Mouse (Mus musculus) kidney, embryonic 14.5 days (tissue): ENCODE results near the gene Asxl1. TPM values are rescaled to one million over a fixed set of nuclear protein-coding genes. Genes with fewer than 3 reads are reported as not detected.

Experiments used
- ATAC-seq: fragments of 200-750 bp; cut with Nextera tagmentation; 2 replicates; pipeline ENCODE4 v1.8.0; 2017; ENCODE audit warnings: moderate number of reproducible peaks, mild to moderate bottlenecking, moderate TSS enrichment, moderate library complexity; ENCODE audit not compliant: low FRiP score, low TSS enrichment
- H3K27ac ChIP-seq: fragments of 300-500 bp; sonication (generic); 2 replicates; pipeline ENCODE4 v1.5.1; 2014; ENCODE audit warnings: low read depth, mild to moderate bottlenecking, low read length, moderate library complexity, mixed read lengths
- H3K27me3 ChIP-seq: fragments of 300-500 bp; sonication (generic); 2 replicates; pipeline ENCODE4 v1.6.1; 2014; ENCODE audit warnings: mild to moderate bottlenecking, low read length; ENCODE audit not compliant: control insufficient read depth, insufficient read depth
- H3K36me3 ChIP-seq: fragments of 300-500 bp; sonication (generic); 2 replicates; pipeline ENCODE4 v1.6.1; 2014; ENCODE audit warnings: low read length, mixed read lengths; ENCODE audit not compliant: control insufficient read depth, insufficient read depth
- H3K4me1 ChIP-seq: fragments of 300-500 bp; sonication (generic); 2 replicates; pipeline ENCODE4 v1.6.1; 2014; ENCODE audit warnings: low read length, mixed read lengths; ENCODE audit not compliant: control insufficient read depth, insufficient read depth
- H3K4me2 ChIP-seq: fragments of 300-500 bp; sonication (generic); replicated peaks from 2 replicates; pipeline ENCODE4 v1.6.1; 2014; ENCODE audit warnings: low read depth, mild to moderate bottlenecking, low read length
- H3K4me3 ChIP-seq: fragments of 300-500 bp; sonication (generic); 2 replicates; pipeline ENCODE4 v1.5.1; 2014; ENCODE audit warnings: mild to moderate bottlenecking, low read length
- H3K9ac ChIP-seq: fragments of 300-500 bp; sonication (generic); 2 replicates; pipeline ENCODE4 v1.6.1; 2014; ENCODE audit warnings: low read depth, mild to moderate bottlenecking, low read length, moderate library complexity
- H3K9me3 ChIP-seq: fragments of 300-500 bp; sonication (generic); 2 replicates; pipeline ENCODE4 v1.6.1; 2016; ENCODE audit warnings: low read length; ENCODE audit not compliant: control insufficient read depth
- WGBS: fragments of 180-500 bp; shearing (Covaris S2); extraction: QIAGEN DNeasy Blood & Tissue Kit; methylation state at CpG from one replicate; pipeline ENCODE4 v1.1.7; 2014; 5-methylcytosine and 5-hydroxymethylcytosine counted together
- polyA plus RNA-seq: library from polyadenylated mRNA; unstranded; fragments of >200 nt; fragmentation: Nextera tagmentation; extraction: Ambion mirVana; gene quantifications from 2 replicates; pipeline ENCODE4 v1.2.1, GENCODE M21; 2014

Gene Asxl1
- polyA plus RNA-seq, 1 experiment from 2014 or later: 20.8 TPM

DNA sequence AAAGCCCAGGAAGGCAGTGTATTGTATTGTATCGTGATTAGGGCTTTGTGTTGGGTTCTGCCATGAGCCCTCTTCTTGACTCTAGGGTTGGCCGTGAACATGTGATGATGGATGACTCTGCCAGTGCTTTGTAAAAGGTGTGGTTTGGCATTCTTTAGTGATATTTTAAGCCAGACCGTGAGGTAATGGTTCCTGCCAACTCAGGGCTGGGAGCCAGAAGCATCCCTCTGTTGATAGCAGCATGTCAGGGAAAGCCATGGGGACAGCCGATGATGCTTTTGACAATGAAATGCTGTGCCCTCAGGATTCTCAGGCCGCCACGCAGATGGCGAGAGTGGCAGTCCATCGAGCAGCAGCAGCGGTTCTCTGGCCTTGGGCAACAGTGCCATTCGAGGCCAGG lies 47.4 kb downstream of the Asxl1 start:
- H3K9me3 ChIP-seq: peaks cover 3% of the 10 kb centered on the region; the same call in 1 of the 2 replicates
- H3K36me3 ChIP-seq: peaks cover 74% of the 10 kb centered on the region
- ATAC-seq: no peak
- H3K4me3 ChIP-seq: no peak overlapping the region
- H3K27me3 ChIP-seq: no peaks in the 10 kb centered on the region
- no peak overlapping the region for H3K9ac ChIP-seq
- H3K4me2 ChIP-seq: no peak overlapping the region
- WGBS: 95% methylated on average over 10 of the region's 10 CpGs
- H3K27ac ChIP-seq: no peak overlapping the region
- no peaks in the 10 kb centered on the region for H3K4me1 ChIP-seq

DNA sequence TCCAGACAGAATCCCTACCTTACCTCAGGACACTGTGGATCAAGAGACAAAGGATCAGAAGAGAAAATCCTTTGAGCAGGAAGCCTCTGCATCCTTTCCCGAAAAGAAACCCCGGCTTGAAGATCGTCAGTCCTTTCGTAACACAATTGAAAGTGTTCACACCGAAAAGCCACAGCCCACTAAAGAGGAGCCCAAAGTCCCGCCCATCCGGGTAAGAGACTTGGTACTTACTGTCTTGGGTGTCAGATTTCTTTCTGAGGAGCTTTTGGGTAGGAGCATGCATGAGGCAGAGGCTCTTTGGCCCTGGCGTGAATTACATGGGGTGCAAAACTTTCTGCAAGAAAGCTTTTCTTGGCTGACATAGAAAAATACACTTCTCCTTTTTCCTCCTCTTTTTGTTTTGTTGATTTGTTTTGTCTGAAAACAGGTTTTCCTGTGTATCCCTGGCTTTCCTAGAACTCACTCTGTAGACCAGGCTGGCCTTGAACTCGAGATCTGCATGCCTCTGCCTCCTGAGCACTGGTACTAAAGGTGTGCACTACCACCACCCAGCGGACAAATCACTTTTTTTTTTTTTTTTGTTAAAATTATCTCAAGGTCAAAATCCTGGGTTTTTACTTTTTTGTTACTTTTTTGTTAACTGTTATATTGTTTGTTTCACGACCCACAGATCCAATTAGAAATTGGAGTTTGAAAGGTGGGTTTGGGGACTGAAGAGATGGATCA lies 52.3 kb downstream of the Asxl1 start:
- H3K4me1 ChIP-seq: no peaks in the 10 kb centered on the region
- WGBS: 86% methylated on average over 11 of the region's 11 CpGs
- H3K4me2 ChIP-seq: no peak overlapping the region
- H3K9ac ChIP-seq: no peak overlapping the region
- no peaks in the 10 kb centered on the region for H3K27me3 ChIP-seq
- no peak for ATAC-seq
- no peak overlapping the region for H3K27ac ChIP-seq
- H3K36me3 ChIP-seq: peaks cover 97% of the 10 kb centered on the region
- H3K4me3 ChIP-seq: no peak overlapping the region
- H3K9me3 ChIP-seq: peaks cover 3% of the 10 kb centered on the region; the same call in 1 of the 2 replicates

DNA sequence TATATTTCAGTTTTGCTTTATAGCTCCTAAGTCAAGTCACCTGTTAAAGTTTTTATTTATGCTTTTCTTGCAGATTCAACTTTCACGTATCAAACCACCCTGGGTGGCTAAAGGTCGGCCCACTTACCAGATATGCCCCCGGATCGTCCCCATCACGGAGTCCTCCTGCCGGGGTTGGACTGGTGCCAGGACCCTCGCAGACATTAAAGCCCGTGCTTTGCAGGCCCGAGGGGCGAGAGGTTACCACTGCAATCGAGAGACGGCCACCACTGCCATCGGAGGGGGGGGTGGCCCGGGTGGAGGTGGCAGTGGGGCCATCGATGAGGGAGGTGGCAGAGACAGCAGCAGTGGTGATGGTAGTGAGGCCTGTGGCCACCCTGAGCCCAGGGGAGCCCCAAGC lies 53.5 kb downstream of the Asxl1 start:
- WGBS: 81% methylated on average over 15 of the region's 15 CpGs

DNA sequence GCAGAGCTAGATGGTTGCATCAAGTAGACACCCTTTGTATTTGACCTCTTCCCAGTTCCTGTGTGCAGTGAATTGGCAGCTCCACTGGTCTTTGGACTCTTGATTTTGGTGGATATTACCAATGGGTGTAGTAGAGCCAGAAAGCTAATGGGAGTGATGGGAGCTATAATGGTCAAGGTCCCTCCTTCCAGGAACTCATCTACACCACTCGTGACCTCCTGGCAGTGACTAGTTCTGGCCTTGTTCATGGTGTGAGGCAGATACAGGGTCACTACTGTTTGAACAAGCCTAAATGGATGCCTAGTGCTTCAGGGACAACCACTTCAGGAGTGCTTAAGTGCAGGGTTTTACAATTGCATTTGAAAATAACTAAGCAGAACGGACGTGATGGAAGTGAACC lies 58.4 kb downstream of the Asxl1 start:
- H3K9me3 ChIP-seq: no peaks in the 10 kb centered on the region
- no peak overlapping the region for H3K27ac ChIP-seq
- no peak overlapping the region for H3K4me3 ChIP-seq
- no peak for ATAC-seq
- H3K27me3 ChIP-seq: no peaks in the 10 kb centered on the region
- peaks cover 61% of the 10 kb centered on the region for H3K36me3 ChIP-seq
- H3K9ac ChIP-seq: no peak overlapping the region
- H3K4me1 ChIP-seq: no peaks in the 10 kb centered on the region
- 94% methylated on average over 3 of the region's 3 CpGs for WGBS
- no peak overlapping the region for H3K4me2 ChIP-seq

More for the DNA sequence above, 53.5 kb downstream of the Asxl1 start:
- Histone ChIP-seq H3K27ac (no peak overlapping the region), H3K9ac (no peak overlapping the region), H3K9me3 (peaks cover 3% of the 10 kb centered on the region; the same call in 1 of the 2 replicates), H3K27me3 (no peaks in the 10 kb centered on the region), H3K4me2 (no peak overlapping the region), H3K4me1 (no peaks in the 10 kb centered on the region), H3K4me3 (no peak overlapping the region), H3K36me3 (peaks cover 86% of the 10 kb centered on the region)
- ATAC-seq: no peak

DNA sequence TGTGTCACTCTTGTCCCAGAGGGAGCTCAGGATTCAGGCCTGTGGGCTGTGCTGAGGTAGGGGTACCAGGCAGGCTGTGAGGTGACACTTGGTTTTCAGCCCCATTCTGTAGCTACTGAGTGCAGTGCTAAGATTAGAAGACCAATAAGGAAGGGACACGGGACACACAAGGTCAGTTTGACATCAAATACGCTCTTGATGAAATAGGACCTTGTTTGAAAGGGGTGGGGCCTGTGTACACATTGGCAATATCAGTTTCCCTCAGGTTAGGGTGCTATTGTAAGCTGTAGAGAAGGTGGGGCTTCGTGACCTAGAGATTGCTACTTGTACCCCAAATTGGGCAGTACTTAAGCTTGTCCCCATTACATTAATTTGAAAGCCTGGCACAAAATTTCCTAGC lies 59.3 kb downstream of the Asxl1 start:
- ATAC-seq: no peak
- Histone ChIP-seq H3K9me3 (no peaks in the 10 kb centered on the region), H3K36me3 (peaks cover 61% of the 10 kb centered on the region), H3K9ac (no peak overlapping the region), H3K4me2 (no peak overlapping the region), H3K4me1 (no peaks in the 10 kb centered on the region), H3K4me3 (no peak overlapping the region), H3K27me3 (no peaks in the 10 kb centered on the region), H3K27ac (no peak overlapping the region)
- WGBS: 84% methylated on average over 3 of the region's 3 CpGs

DNA sequence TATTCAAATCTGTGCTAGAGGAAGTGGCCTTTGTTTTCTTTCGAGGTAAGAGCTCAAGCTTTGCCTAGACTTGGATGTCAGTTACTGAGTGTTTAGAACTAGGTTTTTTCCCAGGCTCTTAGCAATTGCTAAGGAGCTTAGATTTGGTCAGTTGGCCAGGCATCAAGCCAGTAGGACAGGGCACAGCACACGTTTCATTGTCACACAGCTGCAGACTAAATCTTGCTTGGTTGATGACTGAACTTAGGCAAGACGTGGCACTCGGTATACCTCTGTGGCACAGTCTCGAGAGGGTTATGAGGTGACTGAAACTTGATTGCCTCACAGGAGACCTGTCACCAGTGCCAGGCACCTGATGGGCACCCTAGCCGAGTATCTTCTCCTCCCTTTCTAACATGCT lies 61.3 kb downstream of the Asxl1 start:
- Histone ChIP-seq H3K4me3 (no peak overlapping the region), H3K27me3 (no peaks in the 10 kb centered on the region), H3K4me2 (no peak overlapping the region), H3K4me1 (no peaks in the 10 kb centered on the region), H3K36me3 (peaks cover 58% of the 10 kb centered on the region), H3K9ac (no peak overlapping the region), H3K27ac (no peak overlapping the region), H3K9me3 (no peaks in the 10 kb centered on the region)
- WGBS: 78% methylated on average over 6 of the region's 6 CpGs
- no peak for ATAC-seq

DNA sequence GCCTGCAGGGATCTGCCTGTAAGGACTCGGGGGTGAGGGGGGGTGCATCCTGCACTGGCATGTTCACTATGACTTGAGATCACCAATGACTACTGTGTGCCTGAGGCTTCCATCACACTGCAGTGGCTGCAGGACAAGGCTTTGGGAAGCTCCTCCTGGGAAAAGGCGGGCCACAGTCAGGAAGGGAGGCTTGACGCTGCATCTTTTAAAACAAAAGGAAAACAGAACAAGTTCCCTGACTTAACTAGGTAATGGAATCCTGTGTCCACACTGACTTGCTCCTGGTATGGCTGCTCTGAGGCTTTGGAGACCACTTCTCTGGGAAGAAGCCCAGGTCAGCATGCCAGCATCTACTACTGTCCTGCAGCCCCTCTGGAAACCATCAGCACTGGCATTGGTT lies 63.3 kb downstream of the Asxl1 start:
- H3K27me3 ChIP-seq: no peaks in the 10 kb centered on the region
- H3K36me3 ChIP-seq: peaks cover 68% of the 10 kb centered on the region
- no peak overlapping the region for H3K27ac ChIP-seq
- no peak overlapping the region for H3K4me2 ChIP-seq
- H3K9me3 ChIP-seq: no peaks in the 10 kb centered on the region
- 84% methylated on average over 3 of the region's 3 CpGs for WGBS
- H3K9ac ChIP-seq: no peak overlapping the region
- no peak overlapping the region for H3K4me3 ChIP-seq
- H3K4me1 ChIP-seq: no peaks in the 10 kb centered on the region
- ATAC-seq: no peak

DNA sequence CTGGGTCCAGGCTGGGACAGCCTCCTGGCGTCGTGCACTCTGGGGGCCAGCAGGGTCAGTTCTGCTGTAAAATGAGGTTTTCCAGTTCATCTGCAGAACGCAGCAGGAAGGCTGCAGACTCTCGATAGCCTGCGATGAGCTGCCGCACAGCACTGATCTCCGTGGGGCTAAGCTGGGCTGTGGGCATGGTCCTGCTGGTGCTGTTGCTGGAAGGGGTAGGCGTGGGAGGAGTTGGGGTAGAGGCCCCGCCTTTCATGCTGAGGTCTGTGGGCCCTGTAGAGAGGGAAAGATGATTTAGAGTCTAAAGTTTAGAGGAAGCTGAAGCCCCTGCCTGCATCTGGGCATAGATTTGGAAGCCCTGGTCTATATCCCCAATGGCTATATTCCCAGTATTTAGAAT lies 65.9 kb downstream of the Asxl1 start:
- H3K36me3 ChIP-seq: peaks cover 76% of the 10 kb centered on the region
- H3K4me1 ChIP-seq: no peaks in the 10 kb centered on the region
- H3K9ac ChIP-seq: no peak overlapping the region
- ATAC-seq: no peak
- H3K27ac ChIP-seq: no peak overlapping the region
- H3K9me3 ChIP-seq: no peaks in the 10 kb centered on the region
- H3K4me3 ChIP-seq: no peak overlapping the region
- WGBS: 76% methylated on average over 9 of the region's 9 CpGs
- no peak overlapping the region for H3K4me2 ChIP-seq
- H3K27me3 ChIP-seq: no peaks in the 10 kb centered on the region

DNA sequence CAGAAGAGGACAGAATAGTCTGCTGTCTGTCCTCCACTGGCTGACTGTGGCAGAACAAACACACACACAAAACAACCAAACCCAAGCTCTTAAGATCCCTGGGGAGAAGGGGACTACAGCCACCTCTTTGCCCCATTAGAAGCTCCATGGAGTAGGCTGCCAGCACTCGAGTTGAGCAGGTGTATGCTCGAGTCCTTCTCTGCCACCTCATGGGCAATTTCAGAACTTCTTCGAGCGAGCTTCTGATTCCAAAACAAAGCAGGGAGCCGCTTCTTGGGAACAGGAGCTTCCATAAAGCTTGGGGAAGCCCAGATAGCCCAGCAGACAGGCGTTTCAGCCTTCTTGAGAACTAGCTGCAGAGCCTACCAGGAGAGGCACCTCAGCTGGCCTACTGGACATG lies 66.9 kb downstream of the Asxl1 start:
- no peak overlapping the region for H3K27ac ChIP-seq
- no peak overlapping the region for H3K9ac ChIP-seq
- H3K36me3 ChIP-seq: peaks cover 86% of the 10 kb centered on the region
- no peaks in the 10 kb centered on the region for H3K27me3 ChIP-seq
- no peaks in the 10 kb centered on the region for H3K9me3 ChIP-seq
- ATAC-seq: no peak
- no peak overlapping the region for H3K4me2 ChIP-seq
- H3K4me1 ChIP-seq: no peaks in the 10 kb centered on the region
- 73% methylated on average over 6 of the region's 6 CpGs for WGBS
- no peak overlapping the region for H3K4me3 ChIP-seq
